Mouse (Mus musculus): ENCODE data around the gene Cntnap5a. TPM values are rescaled to one million over a fixed set of nuclear protein-coding genes. Genes with fewer than 3 reads are reported as not detected.

The Cntnap5a gene
- polyA plus RNA-seq, 2 experiments = not detected

- TF ChIP-seq EP300 (IDR thresholded peaks at IDR 0.05; ENCODE audit: low read depth) (no peak), CTCF (IDR thresholded peaks at IDR 0.05; ENCODE audit: low read depth) (no peak)
- Histone ChIP-seq H3K27me3 (ENCODE audit: control insufficient read depth, insufficient read depth, low read length) (no peaks in the 10 kb centered on the region), H3K9ac (replicated peaks) (no peak overlapping the region), H3K4me2 (ENCODE audit: low read depth) (no peak overlapping the region), H3K4me1 (replicated peaks; ENCODE audit: control insufficient read depth in 2 of 2, insufficient read depth in 2 of 2, low read length in 1 of 2) (no peaks in the 10 kb centered on the region), H3K27ac (no peak overlapping the region), H3K4me3 (ENCODE audit: insufficient read depth in 1 of 2, low read depth in 2 of 2, low read length in 2 of 2) (no peak overlapping the region), H3K9me3 (ENCODE audit: control insufficient read depth, low read length) (no peaks in the 10 kb centered on the region), H3K36me3 (replicated peaks; ENCODE audit: control insufficient read depth, insufficient read depth, low read depth) (no peaks in the 10 kb centered on the region)
- no peak for ATAC-seq (ENCODE audit: insufficient read depth)
- DNase-seq (ENCODE audit: low read depth in 3 of 3, low spot score in 3 of 3) = no peak
Observed at GRCm38 (mm10) chr1:116108381-116108780, 423.8 kb downstream of the Cntnap5a start.

GRCm38 (mm10) chr1:116125767-116126166 is 441.2 kb downstream of the Cntnap5a start:
- Histone ChIP-seq H3K9ac (replicated peaks) (no peak overlapping the region), H3K9me3 (ENCODE audit: control insufficient read depth, low read length) (no peaks in the 10 kb centered on the region), H3K4me2 (ENCODE audit: low read depth) (no peak overlapping the region), H3K4me1 (replicated peaks; ENCODE audit: control insufficient read depth in 2 of 2, insufficient read depth in 2 of 2, low read length in 1 of 2) (no peaks in the 10 kb centered on the region), H3K36me3 (replicated peaks; ENCODE audit: control insufficient read depth, insufficient read depth, low read depth) (no peaks in the 10 kb centered on the region), H3K4me3 (ENCODE audit: insufficient read depth in 1 of 2, low read depth in 2 of 2, low read length in 2 of 2) (no peak overlapping the region), H3K27ac (no peak overlapping the region), H3K27me3 (ENCODE audit: control insufficient read depth, insufficient read depth, low read length) (no peaks in the 10 kb centered on the region)
- TF ChIP-seq EP300 (IDR thresholded peaks at IDR 0.05; ENCODE audit: low read depth) (no peak), CTCF (IDR thresholded peaks at IDR 0.05; ENCODE audit: low read depth) (no peak)
- ATAC-seq (ENCODE audit: insufficient read depth) = no peak
- 38% methylated on average over 1 of the region's 1 CpGs for WGBS (ENCODE audit: insufficient replicate concordance)
- no peak for DNase-seq (ENCODE audit: low read depth in 3 of 3, low spot score in 3 of 3)

GRCm38 (mm10) chr1:116127085-116127484 is 442.5 kb downstream of the Cntnap5a start:
- H3K4me3 ChIP-seq (ENCODE audit: insufficient read depth in 1 of 2, low read depth in 2 of 2, low read length in 2 of 2) = no peak overlapping the region
- TF ChIP-seq CTCF (IDR thresholded peaks at IDR 0.05; ENCODE audit: low read depth) = no peak
- no peak for TF ChIP-seq EP300 (IDR thresholded peaks at IDR 0.05; ENCODE audit: low read depth)
- H3K9ac ChIP-seq (replicated peaks) = no peak overlapping the region
- H3K4me2 ChIP-seq (ENCODE audit: low read depth) = no peak overlapping the region
- 55% methylated on average over 2 of the region's 2 CpGs for WGBS (ENCODE audit: insufficient replicate concordance)
- H3K27me3 ChIP-seq (ENCODE audit: control insufficient read depth, insufficient read depth, low read length) = no peaks in the 10 kb centered on the region
- DNase-seq (ENCODE audit: low read depth in 3 of 3, low spot score in 3 of 3) (no peak), ATAC-seq (ENCODE audit: insufficient read depth) (no peak)
- H3K27ac ChIP-seq = no peak overlapping the region
- H3K36me3 ChIP-seq (replicated peaks; ENCODE audit: control insufficient read depth, insufficient read depth, low read depth) = no peaks in the 10 kb centered on the region
- no peaks in the 10 kb centered on the region for H3K4me1 ChIP-seq (replicated peaks; ENCODE audit: control insufficient read depth in 2 of 2, insufficient read depth in 2 of 2, low read length in 1 of 2)
- no peaks in the 10 kb centered on the region for H3K9me3 ChIP-seq (ENCODE audit: control insufficient read depth, low read length)

GRCm38 (mm10) chr1:116128450-116129246 is 444.1 kb downstream of the Cntnap5a start:
- no peaks in the 10 kb centered on the region for H3K36me3 ChIP-seq (replicated peaks; ENCODE audit: control insufficient read depth, insufficient read depth, low read depth)
- WGBS (ENCODE audit: insufficient replicate concordance) = 39% methylated on average over 1 of the region's 1 CpGs
- no peaks in the 10 kb centered on the region for H3K4me1 ChIP-seq (replicated peaks; ENCODE audit: control insufficient read depth in 2 of 2, insufficient read depth in 2 of 2, low read length in 1 of 2)
- H3K9ac ChIP-seq (replicated peaks) = no peak overlapping the region
- H3K4me3 ChIP-seq (ENCODE audit: insufficient read depth in 1 of 2, low read depth in 2 of 2, low read length in 2 of 2) = no peak overlapping the region
- no peak overlapping the region for H3K27ac ChIP-seq
- no peak for TF ChIP-seq CTCF (IDR thresholded peaks at IDR 0.05; ENCODE audit: low read depth)
- no peak for TF ChIP-seq EP300 (IDR thresholded peaks at IDR 0.05; ENCODE audit: low read depth)
- ATAC-seq (ENCODE audit: insufficient read depth) = no peak
- no peak for DNase-seq (ENCODE audit: low read depth in 3 of 3, low spot score in 3 of 3)
- no peaks in the 10 kb centered on the region for H3K27me3 ChIP-seq (ENCODE audit: control insufficient read depth, insufficient read depth, low read length)
- H3K4me2 ChIP-seq (ENCODE audit: low read depth) = no peak overlapping the region
- no peaks in the 10 kb centered on the region for H3K9me3 ChIP-seq (ENCODE audit: control insufficient read depth, low read length)

GRCm38 (mm10) chr1:116132471-116132870 is 447.9 kb downstream of the Cntnap5a start:
- no peaks in the 10 kb centered on the region for H3K27me3 ChIP-seq (ENCODE audit: control insufficient read depth, insufficient read depth, low read length)
- no peak overlapping the region for H3K9ac ChIP-seq (replicated peaks)
- no peak overlapping the region for H3K4me2 ChIP-seq (ENCODE audit: low read depth)
- H3K4me3 ChIP-seq (ENCODE audit: insufficient read depth in 1 of 2, low read depth in 2 of 2, low read length in 2 of 2) = no peak overlapping the region
- ATAC-seq (ENCODE audit: insufficient read depth) (no peak), DNase-seq (ENCODE audit: low read depth in 3 of 3, low spot score in 3 of 3) (no peak)
- no peak overlapping the region for H3K27ac ChIP-seq
- H3K36me3 ChIP-seq (replicated peaks; ENCODE audit: control insufficient read depth, insufficient read depth, low read depth) = no peaks in the 10 kb centered on the region
- no peaks in the 10 kb centered on the region for H3K9me3 ChIP-seq (ENCODE audit: control insufficient read depth, low read length)
- no peaks in the 10 kb centered on the region for H3K4me1 ChIP-seq (replicated peaks; ENCODE audit: control insufficient read depth in 2 of 2, insufficient read depth in 2 of 2, low read length in 1 of 2)
- TF ChIP-seq CTCF (IDR thresholded peaks at IDR 0.05; ENCODE audit: low read depth) (no peak), EP300 (IDR thresholded peaks at IDR 0.05; ENCODE audit: low read depth) (no peak)
